Mouse (Mus musculus) forebrain, postnatal 0 days (tissue): ENCODE measurements at regions not wholly inside any gene's neighbourhood (a gene's known extent, or its start where the extent isn't known, plus 50 kb on each side); places are given as distances from the start of the nearest gene placed in this dataset.
A peak's percentile ranks its signal among the peaks of the same experiment; 100 is the strongest.

Experiments used
- ATAC-seq: fragments of 200-750 bp; cut with Nextera tagmentation; 2 replicates; pipeline ENCODE4 v1.8.0; 2017; ENCODE audit warnings: mild to moderate bottlenecking, moderate library complexity
- DNase-seq: peaks from one replicate; pipeline ENCODE4 v3.0.0-alpha.2; 2015
- H3K27ac ChIP-seq: fragments of 300-500 bp; sonication (generic); 2 replicates; pipeline ENCODE4 v1.5.1; 2014; ENCODE audit warnings: low read depth, mild to moderate bottlenecking, antibody characterized with exemption, low read length, moderate library complexity, mixed read lengths
- H3K27me3 ChIP-seq: fragments of 300-500 bp; sonication (generic); 2 replicates; pipeline ENCODE4 v1.6.1; 2014; ENCODE audit warnings: mild to moderate bottlenecking, low read length, mixed read lengths; ENCODE audit not compliant: insufficient read depth
- H3K36me3 ChIP-seq: fragments of 300-500 bp; sonication (generic); 2 replicates; pipeline ENCODE4 v1.6.1; 2014; ENCODE audit warnings: mild to moderate bottlenecking, moderate library complexity; ENCODE audit not compliant: insufficient read depth
- H3K4me1 ChIP-seq: fragments of 300-500 bp; sonication (generic); 2 replicates; pipeline ENCODE4 v1.6.1; 2014; ENCODE audit warnings: antibody characterized with exemption; ENCODE audit not compliant: insufficient read depth
- H3K4me2 ChIP-seq: fragments of 300-500 bp; sonication (generic); 2 replicates; pipeline ENCODE4 v1.6.1; 2014; ENCODE audit warnings: low read depth, mild to moderate bottlenecking, moderate library complexity
- H3K4me3 ChIP-seq: fragments of 300-500 bp; sonication (generic); 2 replicates; pipeline ENCODE4 v1.5.1; 2014; ENCODE audit warnings: low read depth, low read length, mixed read lengths
- H3K9ac ChIP-seq: fragments of 300-500 bp; sonication (generic); 2 replicates; pipeline ENCODE4 v1.6.1; 2014; ENCODE audit warnings: mild to moderate bottlenecking
- H3K9me3 ChIP-seq: fragments of 300-500 bp; sonication (generic); 2 replicates; pipeline ENCODE4 v1.6.1; 2016; ENCODE audit warnings: low read length
- CTCF ChIP-seq: sonication (generic); IDR thresholded peaks from 2 replicates; pipeline ENCODE4 v1.5.1; 2016; ENCODE audit warnings: antibody characterized with exemption, control low read depth, low read depth
- WGBS: fragments of 180-500 bp; shearing (Covaris S2); extraction: QIAGEN DNeasy Blood & Tissue Kit; methylation state at CpG from one replicate; pipeline ENCODE4 v1.1.7; 2014; 5-methylcytosine and 5-hydroxymethylcytosine counted together

DNA sequence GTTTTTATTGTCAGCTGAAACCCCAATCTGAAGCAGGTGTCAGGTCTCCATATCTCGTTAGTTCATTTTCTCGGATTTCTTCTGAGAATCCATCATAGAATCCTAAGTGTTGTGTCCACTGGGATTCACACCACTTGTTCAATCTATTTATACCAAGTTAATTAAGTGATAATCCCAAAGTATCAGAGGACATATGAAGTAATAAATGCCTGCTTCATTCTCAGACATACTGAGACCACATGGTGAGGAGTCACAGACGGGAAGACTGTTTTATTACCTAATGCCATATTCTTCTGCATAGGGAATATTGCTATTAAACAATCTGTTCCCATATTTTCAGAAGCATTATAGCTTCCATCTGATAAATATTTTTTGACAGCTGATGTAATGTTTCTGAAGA is 863.5 kb downstream of the Pdha2 start:
- Histone ChIP-seq H3K9ac (no peak overlapping the region), H3K36me3 (no peaks in the 10 kb centered on the region), H3K9me3 (no peaks in the 10 kb centered on the region), H3K27me3 (no peaks in the 10 kb centered on the region), H3K4me2 (no peak overlapping the region), H3K4me3 (no peak overlapping the region), H3K4me1 (no peaks in the 10 kb centered on the region), H3K27ac (no peak overlapping the region)
- DNase-seq (no peak), ATAC-seq (no peak)
- 45% methylated on average over 3 of the region's 3 CpGs for WGBS
- no peak for TF ChIP-seq CTCF

DNA sequence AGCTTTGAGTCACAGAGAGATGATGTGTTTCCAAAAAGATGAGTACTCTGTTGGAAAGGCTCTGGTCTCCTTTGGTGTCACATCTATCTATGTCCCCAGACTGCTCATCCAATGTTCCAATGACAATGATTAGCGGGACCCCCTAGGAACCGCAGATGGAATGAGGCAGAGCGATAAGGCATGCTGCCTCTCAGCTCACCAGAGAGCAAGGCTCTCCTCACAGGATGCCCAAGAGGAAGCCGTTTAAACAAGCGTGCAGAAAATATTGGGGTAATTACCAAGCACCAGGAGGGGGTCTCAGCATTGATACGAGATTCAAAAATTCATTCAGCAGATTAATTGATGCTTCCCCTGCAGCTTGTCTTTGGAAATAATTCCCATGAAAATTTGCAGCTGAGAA is 871.5 kb downstream of the Pdha2 start:
- Histone ChIP-seq H3K4me3 (no peak overlapping the region), H3K4me2 (no peak overlapping the region), H3K4me1 (no peaks in the 10 kb centered on the region), H3K9ac (no peak overlapping the region), H3K9me3 (no peaks in the 10 kb centered on the region), H3K27ac (no peak overlapping the region), H3K27me3 (no peaks in the 10 kb centered on the region), H3K36me3 (no peaks in the 10 kb centered on the region)
- DNase-seq (no peak), ATAC-seq (no peak)
- TF ChIP-seq CTCF = no peak
- 54% methylated on average over 6 of the region's 6 CpGs for WGBS

DNA sequence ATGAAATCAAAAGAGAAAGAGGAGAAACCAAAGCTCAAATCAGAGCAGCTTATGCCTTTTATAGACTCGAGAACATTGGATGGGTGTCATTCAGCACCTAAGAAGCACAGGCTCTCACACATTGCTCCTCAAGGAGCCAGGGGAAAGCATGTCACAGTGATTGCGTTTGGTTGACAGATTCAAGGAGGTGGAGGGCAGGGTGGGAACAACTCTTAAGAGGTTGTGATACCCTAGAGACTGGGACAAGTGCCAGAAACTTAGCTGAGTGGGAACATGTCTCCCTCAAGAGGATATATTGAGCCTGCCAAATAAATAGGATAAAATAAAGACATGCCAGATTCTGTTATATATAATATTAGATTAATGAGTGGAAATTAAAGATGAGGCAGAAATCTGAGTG is 898.4 kb downstream of the Pdha2 start:
- no peak overlapping the region for H3K27ac ChIP-seq
- DNase-seq = peak; percentile 9
- ATAC-seq = no peak
- H3K4me1 ChIP-seq = no peaks in the 10 kb centered on the region
- no peaks in the 10 kb centered on the region for H3K27me3 ChIP-seq
- H3K4me2 ChIP-seq = no peak overlapping the region
- H3K9me3 ChIP-seq = no peaks in the 10 kb centered on the region
- H3K36me3 ChIP-seq = no peaks in the 10 kb centered on the region
- H3K4me3 ChIP-seq = no peak overlapping the region
- WGBS = 20% methylated on average over 2 of the region's 2 CpGs
- H3K9ac ChIP-seq = no peak overlapping the region
- no peak for TF ChIP-seq CTCF

DNA sequence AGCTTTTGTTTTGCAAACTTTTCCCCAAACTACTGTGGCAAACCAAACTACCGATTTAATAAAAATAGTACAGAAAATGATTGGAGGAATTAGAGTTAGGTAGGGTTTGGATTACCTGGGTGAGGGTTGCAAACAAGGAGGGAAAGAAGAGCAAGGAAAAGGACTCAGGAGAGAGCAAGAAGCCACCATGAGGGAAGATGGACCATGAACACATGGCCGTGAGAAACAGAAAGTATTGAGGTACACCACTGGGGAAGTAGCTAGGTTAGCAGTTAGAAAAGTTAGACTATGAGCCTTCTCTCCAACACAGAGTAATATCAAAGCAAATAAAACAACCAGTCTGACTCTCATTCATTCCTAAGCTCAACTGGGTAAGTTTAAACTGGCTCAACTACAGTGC is 912.8 kb downstream of the Pdha2 start:
- H3K27me3 ChIP-seq = no peaks in the 10 kb centered on the region
- H3K9ac ChIP-seq = no peak overlapping the region
- DNase-seq = no peak
- H3K4me3 ChIP-seq = no peak overlapping the region
- no peaks in the 10 kb centered on the region for H3K4me1 ChIP-seq
- WGBS = 88% methylated on average over 2 of the region's 2 CpGs
- no peaks in the 10 kb centered on the region for H3K9me3 ChIP-seq
- TF ChIP-seq CTCF = no peak
- no peak for ATAC-seq
- no peaks in the 10 kb centered on the region for H3K36me3 ChIP-seq
- H3K27ac ChIP-seq = no peak overlapping the region
- no peak overlapping the region for H3K4me2 ChIP-seq
